Mouse (Mus musculus) Patski (cell line): Measurements from ENCODE around the gene Zbtb9. TPM values are rescaled to one million over a fixed set of nuclear protein-coding genes. Genes with fewer than 3 reads are reported as not detected.

ENCODE experiments used
- ATAC-seq: fragments of 100-300 bp; one replicate; pipeline ENCODE4 v1.8.0; 2021
- CTCF ChIA-PET: fragments of 350-600 bp; sonication (Branson Sonifier 250); formaldehyde crosslinking; loops from one replicate; lab custom pipeline; 2022; ENCODE audit warnings: inconsistent platforms; lab: Charles Lee
- POLR2A ChIA-PET: fragments of 350-600 bp; sonication (Branson Sonifier 250); formaldehyde crosslinking; loops from one replicate; lab custom pipeline; 2022; ENCODE audit warnings: antibody characterized with exemption, inconsistent platforms; lab: Charles Lee
- DNase-seq: peaks from one replicate; pipeline ENCODE4 v3.0.0-alpha.2; 2011; ENCODE audit warnings: low read depth, low spot score
- H3K27me3 ChIP-seq: fragments of 371-371 bp; one replicate; pipeline ENCODE4 v1.5.1; 2021
- CTCF ChIP-seq: fragments of 100-300 bp; IDR thresholded peaks from one replicate; pipeline ENCODE4 v1.5.1; 2021
- in situ Hi-C: fragments of 300-500 bp; cut with MboI; formaldehyde crosslinking; loops from 3 replicates; pipeline ENCODE4 v1.11.1; 2018; ENCODE audit warnings: low pct_unique_long_range_greater_than_20kb, mixed read lengths
- polyA plus RNA-seq: library from polyadenylated mRNA; unstranded; gene quantifications from one replicate; pipeline ENCODE4 v1.2.3, GENCODE M21; 2021

Zbtb9 gene
- polyA plus RNA-seq, 1 experiment from 2014 or later, result 7.1 TPM

- no peak for ATAC-seq
- no peaks in the 10 kb centered on the region for H3K27me3 ChIP-seq
- in situ Hi-C loops, result loop anchor here (25.0 kb wide), 1 partner anchor 175 kb away; no protein-coding TSS in a partner anchor
- DNase-seq, result no peak
- CTCF ChIA-PET, result no interaction called here
- no peak for TF ChIP-seq CTCF
- POLR2A ChIA-PET, result interaction anchor here (0.6 to 2.1 kb wide), 4 partner anchors 19 to 921 kb away, joined by 3 to 6 read pairs (median 4); no protein-coding TSS in a partner anchor
Observed at GRCm38 (mm10) chr17:26936921-26937695, 35.9 kb upstream of the Zbtb9 start.

- ATAC-seq, result no peak
- in situ Hi-C loops, result loop anchor here (25.0 kb wide), 1 partner anchor 174 kb away; no protein-coding TSS in a partner anchor
- no peak for TF ChIP-seq CTCF
- POLR2A ChIA-PET, result interaction anchor here (0.6 to 2.1 kb wide), 3 partner anchors 18 to 826 kb away, joined by 3 to 6 read pairs (median 3); no protein-coding TSS in a partner anchor
- H3K27me3 ChIP-seq, result no peaks in the 10 kb centered on the region
- no peak for DNase-seq
- CTCF ChIA-PET, result interaction anchor here (0.9 kb wide), 1 partner anchor 32 kb away, joined by 3 read pairs; no protein-coding TSS in a partner anchor
Observed at GRCm38 (mm10) chr17:26937883-26938695, 34.9 kb upstream of the Zbtb9 start.

GRCm38 (mm10) chr17:26938731-26939130 lies 34.2 kb upstream of the Zbtb9 start:
- in situ Hi-C loops, result loop anchor here (25.0 kb wide), 1 partner anchor 174 kb away; no protein-coding TSS in a partner anchor
- TF ChIP-seq CTCF, result no peak
- CTCF ChIA-PET, result interaction anchor here (0.9 kb wide), 1 partner anchor 31 kb away, joined by 3 read pairs; no protein-coding TSS in a partner anchor
- DNase-seq, result no peak
- H3K27me3 ChIP-seq, result no peaks in the 10 kb centered on the region
- no peak for ATAC-seq
- POLR2A ChIA-PET, result interaction anchor here (1.3 to 2.1 kb wide), 2 partner anchors 9 to 18 kb away, joined by 4 to 6 read pairs; no protein-coding TSS in a partner anchor

- ATAC-seq (peak; percentile 89), DNase-seq (peak; percentile 96)
- ChIA-PET CTCF (no interaction called here), POLR2A (interaction anchor here (1.1 to 1.3 kb wide), 2 partner anchors 9 to 34 kb away, joined by 3 to 4 read pairs; partner anchors contain the start of gene Zbtb9)
- no peaks in the 10 kb centered on the region for H3K27me3 ChIP-seq
- TF ChIP-seq CTCF, result no peak
- in situ Hi-C loops, result loop anchor here (25.0 kb wide), 1 partner anchor 173 kb away; no protein-coding TSS in a partner anchor
Observed at GRCm38 (mm10) chr17:26939178-26939972, 33.6 kb upstream of the Zbtb9 start, which contains the start of gene Cuta. TSS of gene Cuta (minus strand) at chr17:26939569.

GRCm38 (mm10) chr17:26939973-26940300 lies 33.0 kb upstream of the Zbtb9 start:
- no peak for ATAC-seq
- no peak for DNase-seq
- in situ Hi-C loops, result loop anchor here (25.0 kb wide), 1 partner anchor 172 kb away; no protein-coding TSS in a partner anchor
- no peaks in the 10 kb centered on the region for H3K27me3 ChIP-seq
- TF ChIP-seq CTCF, result no peak
- ChIA-PET CTCF (no interaction called here), POLR2A (interaction anchor here (1.1 to 1.3 kb wide), 2 partner anchors 8 to 33 kb away, joined by 3 to 4 read pairs; partner anchors contain the start of gene Zbtb9)

- ChIA-PET POLR2A (no interaction called here), CTCF (interaction anchor here (1.0 kb wide), 1 partner anchor 15 kb away, joined by 4 read pairs; no protein-coding TSS in a partner anchor)
- in situ Hi-C loops, result loop anchor here (25.0 kb wide), 1 partner anchor 171 kb away; no protein-coding TSS in a partner anchor
- no peak for ATAC-seq
- no peaks in the 10 kb centered on the region for H3K27me3 ChIP-seq
- DNase-seq, result no peak
- no peak for TF ChIP-seq CTCF
Observed at GRCm38 (mm10) chr17:26941031-26941789, 31.8 kb upstream of the Zbtb9 start, which contains the start of gene Syngap1. TSS of gene Syngap1 (plus strand) at chr17:26941253.

GRCm38 (mm10) chr17:26941841-26942570 lies 31.0 kb upstream of the Zbtb9 start:
- POLR2A ChIA-PET, result interaction anchor here (0.7 kb wide), 1 partner anchor 75 kb away, joined by 3 read pairs; no protein-coding TSS in a partner anchor
- CTCF ChIA-PET, result no interaction called here
- in situ Hi-C loops, result loop anchor here (25.0 kb wide), 1 partner anchor 170 kb away; no protein-coding TSS in a partner anchor
- ATAC-seq, result no peak
- H3K27me3 ChIP-seq, result no peaks in the 10 kb centered on the region
- no peak for DNase-seq
- TF ChIP-seq CTCF, result no peak

GRCm38 (mm10) chr17:26945824-26946495 lies 27.0 kb upstream of the Zbtb9 start:
- POLR2A ChIA-PET, result no interaction called here
- in situ Hi-C loops, result loop anchor here (25.0 kb wide), 1 partner anchor 166 kb away; no protein-coding TSS in a partner anchor
- no peak for DNase-seq

More at GRCm38 (mm10) chr17:26945824-26946495, 27.0 kb upstream of the Zbtb9 start:
- CTCF ChIA-PET, result no interaction called here
- no peaks in the 10 kb centered on the region for H3K27me3 ChIP-seq
- no peak for TF ChIP-seq CTCF
- no peak for ATAC-seq
